Mouse (Mus musculus) c-Kit-positive CD71-positive TER-119-positive erythroid progenitor cells, embryonic 14.5 days (primary cell): Measurements from ENCODE around the gene Hcrtr1.
A peak's percentile ranks its signal among the peaks of the same experiment; 100 is the strongest.

Source experiments
- DNase-seq: peaks from one replicate; pipeline ENCODE4 v3.0.0-alpha.2; 2013; ENCODE audit warnings: low spot score

The Hcrtr1 gene

GRCm38 (mm10) chr4:130120752-130121151, 18.4 kb downstream of the Hcrtr1 start:
- no peak for DNase-seq

- no peak for DNase-seq
Observed at GRCm38 (mm10) chr4:130112732-130113131, 26.4 kb downstream of the Hcrtr1 start.

GRCm38 (mm10) chr4:130112299-130112698, 26.9 kb downstream of the Hcrtr1 start:
- no peak for DNase-seq

- no peak for DNase-seq
Observed at GRCm38 (mm10) chr4:130110091-130110490, 29.1 kb downstream of the Hcrtr1 start.

GRCm38 (mm10) chr4:130109666-130110065, 29.5 kb downstream of the Hcrtr1 start:
- DNase-seq: no peak

GRCm38 (mm10) chr4:130108929-130109328, 30.2 kb downstream of the Hcrtr1 start:
- no peak for DNase-seq

- peak; percentile 100 for DNase-seq
Observed at GRCm38 (mm10) chr4:130107444-130108131, 31.6 kb downstream of the Hcrtr1 start.

- no peak for DNase-seq
Observed at GRCm38 (mm10) chr4:130107065-130107443, 32.1 kb downstream of the Hcrtr1 start.

GRCm38 (mm10) chr4:130104584-130104983, 34.6 kb downstream of the Hcrtr1 start:
- no peak for DNase-seq

GRCm38 (mm10) chr4:130103632-130104031, 35.5 kb downstream of the Hcrtr1 start:
- no peak for DNase-seq

- no peak for DNase-seq
Observed at GRCm38 (mm10) chr4:130102111-130102651, 37.0 kb downstream of the Hcrtr1 start, which contains the start of gene Pef1. Gene Pef1, plus strand, starts transcription at chr4:130102558.

GRCm38 (mm10) chr4:130101183-130101582, 38.0 kb downstream of the Hcrtr1 start:
- no peak for DNase-seq

GRCm38 (mm10) chr4:130095137-130095536, 44.0 kb downstream of the Hcrtr1 start:
- no peak for DNase-seq

GRCm38 (mm10) chr4:130087293-130087692, 51.9 kb downstream of the Hcrtr1 start:
- DNase-seq: peak; percentile 70

GRCm38 (mm10) chr4:130085246-130085820, 53.8 kb downstream of the Hcrtr1 start:
- DNase-seq: no peak

- DNase-seq: no peak
Observed at GRCm38 (mm10) chr4:130084331-130084945, 54.7 kb downstream of the Hcrtr1 start.

GRCm38 (mm10) chr4:130082211-130082610, 56.9 kb downstream of the Hcrtr1 start:
- no peak for DNase-seq

GRCm38 (mm10) chr4:130081345-130082190, 57.6 kb downstream of the Hcrtr1 start:
- no peak for DNase-seq
